Mouse (Mus musculus): ENCODE measurements around the gene Ednra. TPM values are rescaled to one million over a fixed set of nuclear protein-coding genes. Genes with fewer than 3 reads are reported as not detected.
A peak's percentile ranks its signal among the peaks of the same experiment; 100 is the strongest.

Ednra gene
- 1 to 10 TPM; 1.7 to 1.9 TPM for total RNA-seq (2021)
- long read RNA-seq, experiment 1, partial matches to known transcripts: 2 of 2 reads
- long read RNA-seq, experiment 1, other reads (novel, unspliced or antisense): 0 of 2 reads
- long read RNA-seq, experiment 2: 0 reads

DNA sequence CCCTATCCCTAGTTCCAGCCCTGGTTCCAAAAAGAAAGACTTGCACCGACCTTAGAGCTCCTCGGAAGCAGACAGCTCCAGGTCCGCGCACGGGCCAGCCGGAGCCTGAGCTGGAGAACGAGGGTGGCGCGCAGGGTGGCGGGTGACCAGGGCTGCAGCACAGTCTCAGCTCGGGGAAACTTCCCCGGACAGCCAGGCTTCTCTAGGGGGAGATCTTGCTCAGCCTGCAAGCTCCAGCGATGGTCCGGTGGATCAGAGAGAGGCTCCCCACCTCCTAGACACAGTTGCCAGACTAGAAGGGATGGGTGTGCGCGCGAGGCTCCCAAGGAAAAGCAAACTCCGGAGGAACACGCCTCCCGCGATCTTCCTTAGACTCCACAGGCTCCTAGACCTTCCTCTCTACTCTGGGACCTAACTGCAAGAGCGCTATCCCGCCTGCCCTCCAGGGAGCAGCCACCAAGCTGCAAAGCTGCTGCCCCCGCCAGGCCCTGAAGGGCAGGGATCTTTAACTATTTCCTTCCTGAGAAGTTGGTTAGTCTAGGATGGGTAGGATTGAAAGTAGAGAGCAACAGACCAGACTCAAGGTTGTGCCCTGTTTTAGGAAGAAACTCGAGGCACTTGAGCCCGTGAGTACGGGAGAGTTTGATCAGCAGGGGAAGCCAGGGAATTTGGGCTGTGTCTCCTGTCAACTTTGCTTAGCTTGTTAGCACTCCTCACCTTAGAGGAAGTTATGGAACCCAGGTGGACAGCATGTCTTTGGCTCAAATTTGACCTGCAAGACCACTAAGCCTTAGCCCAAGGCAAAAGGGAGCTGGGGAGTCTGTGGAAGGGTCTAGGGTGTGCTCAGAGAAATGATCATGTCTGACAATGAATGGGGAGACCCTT is at the start of gene Ednra:
Ednra (minus strand) TSS at position 419 of the 885 bp plus-strand sequence.
- DNase-seq: peak; percentile 22 to 34
- intact Hi-C loops (cut with DNase I): loop anchor here (10.0 kb wide), 1 partner anchor 111 kb away; no protein-coding TSS in a partner anchor

DNA sequence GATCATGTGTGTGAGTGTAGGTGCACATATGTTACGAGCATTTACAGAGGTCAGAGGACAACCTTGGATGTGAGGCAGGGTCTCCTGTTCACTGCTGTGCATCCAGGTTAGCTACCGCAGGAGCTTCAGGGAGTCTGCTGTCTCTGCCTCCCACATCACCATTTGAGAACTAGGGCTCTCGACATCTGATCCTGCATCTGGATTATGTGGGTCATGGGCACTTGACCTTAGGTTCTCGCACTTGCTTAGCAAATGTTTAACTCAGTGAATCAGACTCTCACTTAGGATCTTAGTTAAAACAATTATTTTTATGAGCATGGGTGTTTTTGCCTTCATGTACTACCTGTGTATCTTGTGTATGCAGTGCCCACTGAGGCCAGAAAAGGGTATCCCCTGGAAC is 49.6 kb upstream of the Ednra start:
- intact Hi-C loops (cut with DNase I): no loop called here

DNA sequence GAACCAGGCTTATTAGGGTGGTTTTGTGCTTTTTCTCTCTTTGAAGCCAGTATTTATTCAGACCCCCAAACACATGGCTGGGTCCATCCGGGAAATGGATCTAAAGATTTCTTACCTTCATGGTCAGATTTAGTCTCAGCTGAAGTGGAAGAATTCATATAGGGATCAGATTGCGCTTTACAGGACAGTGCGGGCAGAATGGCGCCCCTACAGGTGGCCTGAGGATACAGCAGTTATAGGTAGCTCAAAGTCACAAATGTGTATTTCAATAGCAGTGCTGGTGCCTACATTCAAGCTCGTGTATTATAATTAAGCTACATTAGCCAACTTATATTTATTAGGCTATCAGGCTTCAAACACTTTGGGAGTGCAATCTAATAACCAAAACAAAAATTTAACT is 49.0 kb upstream of the Ednra start:
- intact Hi-C loops (cut with DNase I): no loop called here
- no peak for DNase-seq

More for the DNA sequence above, 49.6 kb upstream of the Ednra start:
- no peak for DNase-seq

DNA sequence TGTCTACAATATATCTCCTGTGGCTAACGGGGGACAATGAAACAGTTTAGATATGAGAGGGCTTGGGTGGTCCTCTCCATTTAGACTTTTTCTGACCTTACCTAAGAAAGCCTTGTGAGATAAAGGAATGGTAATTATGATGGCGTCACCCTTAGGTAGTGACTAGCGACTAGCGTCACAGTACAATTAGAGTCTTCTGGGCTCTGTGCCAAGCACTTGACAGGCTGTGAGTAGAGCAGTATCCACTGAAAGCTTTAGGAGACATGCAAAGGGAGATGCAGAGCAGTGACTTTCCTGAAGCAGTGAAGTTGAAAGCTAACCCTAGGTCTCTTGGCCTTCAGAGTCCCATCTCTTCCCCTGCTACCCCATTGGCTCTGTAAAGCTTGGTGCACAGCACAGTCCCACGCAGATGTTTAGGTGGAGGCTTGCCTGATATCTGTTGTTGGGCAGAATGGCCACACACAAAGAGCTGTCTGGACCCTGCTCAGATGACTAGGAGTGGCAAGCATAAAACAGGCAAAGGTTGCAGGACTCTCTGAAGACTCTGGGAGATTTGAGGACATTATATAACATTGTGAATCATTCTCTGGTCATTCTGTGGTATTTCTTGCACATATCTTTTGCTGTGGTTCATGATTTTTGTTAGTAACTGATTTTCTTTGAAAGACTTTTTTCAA is 48.1 kb upstream of the Ednra start:
- intact Hi-C loops (cut with DNase I): no loop called here
- DNase-seq: no peak

- intact Hi-C loops (cut with DNase I): no loop called here
- no peak for DNase-seq
These were observed 46.7 kb upstream of the Ednra start for GRCm38 (mm10) chr8:77770966-77771365.

DNA sequence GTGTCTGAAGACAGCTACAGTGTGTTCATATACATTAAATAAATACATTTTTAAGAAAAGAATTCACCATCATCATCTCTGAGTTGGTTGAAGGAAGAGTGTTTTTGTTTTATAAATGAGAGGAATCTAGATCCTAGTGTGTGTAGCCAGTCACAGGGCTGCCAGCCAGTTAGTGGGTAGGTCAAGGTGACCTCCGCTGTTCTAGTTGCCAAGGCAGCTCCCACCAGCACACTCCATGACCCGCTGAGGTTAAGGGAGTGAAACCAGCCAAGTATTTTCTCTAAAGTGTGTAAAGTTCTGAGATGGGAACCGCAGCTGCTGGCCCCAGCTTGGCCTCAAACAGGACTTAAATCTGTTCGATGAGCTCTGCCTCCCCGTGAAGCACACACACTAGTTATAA is 44.7 kb upstream of the Ednra start:
- intact Hi-C loops (cut with DNase I): no loop called here
- DNase-seq: no peak

- DNase-seq: no peak
- intact Hi-C loops (cut with DNase I): no loop called here
These were observed 40.0 kb upstream of the Ednra start for GRCm38 (mm10) chr8:77764253-77764652.

- intact Hi-C loops (cut with DNase I): no loop called here
- DNase-seq: no peak
These were observed 38.7 kb upstream of the Ednra start for GRCm38 (mm10) chr8:77762967-77763366.

DNA sequence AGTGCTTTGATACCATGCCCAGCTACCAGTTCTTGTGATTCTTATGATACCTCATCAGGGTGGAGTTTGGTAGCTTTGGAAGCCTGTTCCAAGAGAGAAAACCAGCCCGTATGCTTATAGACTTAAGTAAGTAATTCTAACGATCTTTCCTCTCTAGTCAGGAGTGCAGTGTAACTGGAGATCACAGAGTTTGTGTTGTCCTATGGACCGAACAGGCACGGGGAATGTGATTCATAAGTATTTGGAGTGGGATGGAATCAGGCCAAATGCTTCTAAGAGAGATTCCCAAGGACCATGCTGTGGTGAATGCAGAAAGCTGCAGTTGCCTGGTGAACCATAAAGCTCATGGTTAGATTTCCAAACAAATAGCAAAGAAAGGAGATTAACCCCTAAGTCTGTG is 31.2 kb upstream of the Ednra start:
- intact Hi-C loops (cut with DNase I): no loop called here
- DNase-seq: no peak

- intact Hi-C loops (cut with DNase I): no loop called here
- DNase-seq: no peak
These were observed 29.5 kb upstream of the Ednra start for GRCm38 (mm10) chr8:77753796-77754195.

DNA sequence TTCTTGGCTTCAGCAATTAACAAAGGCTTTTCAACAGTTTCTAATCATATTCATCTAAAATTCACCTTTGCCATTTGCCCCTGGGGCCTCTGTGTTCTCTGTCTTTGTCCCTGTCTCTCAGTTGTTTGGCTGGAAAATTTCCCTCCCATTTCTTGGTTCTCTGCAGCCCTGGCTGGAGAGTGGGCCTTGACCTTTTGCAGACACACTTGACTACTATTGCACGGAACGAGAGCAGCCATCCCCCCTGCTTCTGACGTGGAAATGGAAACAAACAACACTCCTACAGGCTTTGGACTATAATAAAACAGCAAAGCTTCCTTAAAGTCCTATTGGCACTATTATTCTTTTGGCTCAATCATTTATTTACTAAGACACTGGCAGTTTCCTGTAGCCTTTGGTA is 27.8 kb upstream of the Ednra start:
- intact Hi-C loops (cut with DNase I): no loop called here

GRCm38 (mm10) chr8:77750407-77750806 is 26.1 kb upstream of the Ednra start:
- no peak for DNase-seq
- intact Hi-C loops (cut with DNase I): no loop called here

More for the DNA sequence above, 27.8 kb upstream of the Ednra start:
- DNase-seq: no peak

GRCm38 (mm10) chr8:77744476-77744875 is 20.2 kb upstream of the Ednra start:
- no peak for DNase-seq
- intact Hi-C loops (cut with DNase I): no loop called here

DNA sequence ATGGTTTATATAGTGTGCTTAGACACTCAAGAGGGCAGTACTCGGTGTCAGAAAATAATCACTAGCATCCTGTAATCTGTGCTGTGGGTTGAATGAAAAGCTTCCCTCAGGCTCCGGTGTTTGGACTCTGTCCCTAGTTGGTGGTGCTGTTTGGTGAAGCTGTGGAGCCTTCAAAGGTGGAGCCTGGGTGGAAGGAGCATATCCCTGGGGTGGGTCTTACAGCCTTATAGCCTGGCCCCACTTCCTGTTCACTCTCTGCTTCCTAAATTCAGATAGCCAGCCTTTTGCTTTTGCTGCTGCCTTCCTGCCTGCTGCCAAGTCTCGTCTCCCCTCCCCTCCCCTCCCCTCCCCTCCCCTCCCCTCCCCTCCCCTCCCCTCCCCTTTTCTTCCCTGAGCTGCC is 18.1 kb upstream of the Ednra start:
- intact Hi-C loops (cut with DNase I): no loop called here
- DNase-seq: no peak

DNA sequence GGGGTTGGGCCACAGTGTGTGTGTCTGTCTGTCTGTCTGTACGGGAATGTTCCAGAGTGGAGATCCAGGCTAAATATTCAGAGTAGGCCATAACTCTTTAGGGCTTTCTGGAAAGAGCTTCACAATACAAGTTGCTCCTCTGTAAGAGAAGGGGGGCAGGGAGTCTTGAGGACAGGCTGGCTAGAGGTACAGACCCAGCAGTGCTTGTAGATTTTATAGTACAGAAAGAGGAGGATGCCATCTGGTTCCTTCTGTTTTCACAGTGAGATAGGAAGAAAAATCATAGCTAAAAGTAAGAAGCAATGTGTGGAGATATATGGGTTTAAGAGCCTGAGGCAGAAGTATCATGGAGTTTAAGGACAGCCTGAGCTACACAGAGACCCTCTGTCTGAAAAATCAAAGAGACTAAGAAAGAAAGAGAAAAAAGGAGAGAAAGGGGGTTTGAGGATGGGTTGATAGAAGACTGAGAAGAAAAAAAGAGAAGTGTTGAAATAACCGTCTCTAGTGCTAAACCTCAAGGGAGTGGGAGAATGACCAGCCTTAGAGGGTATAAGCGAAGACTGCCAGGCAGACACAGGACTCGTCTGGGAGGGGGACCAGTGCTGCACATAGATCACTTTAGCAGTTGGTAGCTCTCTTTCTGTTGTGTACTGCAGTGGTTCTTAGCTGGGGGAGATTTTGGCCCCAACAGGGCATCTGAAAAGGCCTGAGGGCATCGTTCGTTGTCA is 16.9 kb upstream of the Ednra start:
- intact Hi-C loops (cut with DNase I): no loop called here
- DNase-seq: no peak

GRCm38 (mm10) chr8:77738419-77738818 is 14.2 kb upstream of the Ednra start:
- DNase-seq: no peak
- intact Hi-C loops (cut with DNase I): no loop called here

DNA sequence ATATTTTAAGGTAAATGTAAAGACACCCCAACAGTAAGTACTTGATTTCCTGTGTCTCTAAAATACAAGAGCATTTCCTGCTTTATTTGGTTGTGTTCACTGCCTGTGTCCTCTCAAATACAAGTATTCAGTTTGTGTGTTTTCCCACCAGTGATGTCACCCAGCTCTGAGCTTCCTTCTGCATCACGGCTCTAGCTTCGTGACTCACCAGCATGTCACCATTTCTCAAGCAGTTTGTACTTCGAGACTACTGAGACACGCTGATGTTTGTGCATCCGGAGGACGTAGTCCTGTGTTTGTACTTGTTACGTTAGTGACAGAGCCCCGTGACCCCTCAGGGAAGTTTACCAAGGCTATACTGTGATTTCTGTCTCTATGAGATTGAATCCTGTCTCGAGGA is 13.1 kb upstream of the Ednra start:
- no peak for DNase-seq
- intact Hi-C loops (cut with DNase I): no loop called here

GRCm38 (mm10) chr8:77733792-77734191 is 9.5 kb upstream of the Ednra start:
- no peak for DNase-seq
- intact Hi-C loops (cut with DNase I): no loop called here

- intact Hi-C loops (cut with DNase I): no loop called here
- no peak for DNase-seq
These were observed 8.7 kb upstream of the Ednra start for GRCm38 (mm10) chr8:77732964-77733363.

- DNase-seq: no peak
- intact Hi-C loops (cut with DNase I): loop anchor here (10.0 kb wide), 1 partner anchor 109 kb away; no protein-coding TSS in a partner anchor
These were observed 1.1 kb upstream of the Ednra start for GRCm38 (mm10) chr8:77725406-77725805.

- DNase-seq: peak in 1 of 2 experiments; percentile 15
- intact Hi-C loops (cut with DNase I): loop anchor here (10.0 kb wide), 1 partner anchor 111 kb away; no protein-coding TSS in a partner anchor
These were observed 674 bp downstream of the Ednra start for GRCm38 (mm10) chr8:77723534-77724045.

Measured in gastrocnemius, postnatal 36 days (tissue).